Comparison of ENCODE assay signal across 8 mouse cellular contexts in the genomic region with DNA sequence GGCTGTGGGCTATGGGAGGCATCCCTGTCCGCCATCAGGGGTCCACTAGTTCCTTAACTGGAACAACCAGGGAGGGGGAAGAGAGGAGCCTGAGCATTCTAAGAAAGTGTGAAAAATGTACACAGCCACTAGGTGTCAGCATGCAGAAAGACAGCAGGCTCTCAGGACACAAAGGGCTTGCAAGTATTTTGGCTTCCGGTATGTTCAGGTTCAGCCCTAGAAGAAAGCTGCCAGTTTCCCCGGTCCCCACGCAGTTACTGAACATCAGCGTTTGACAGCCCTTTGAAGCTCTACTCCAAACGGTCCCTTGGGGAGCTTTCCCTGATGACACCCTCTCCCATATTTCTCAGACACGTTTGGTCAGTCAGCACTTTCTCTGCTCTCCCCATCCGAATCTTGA.
DNase-seq lines count a peak whose midpoint lies in the region; ATAC-seq and TF ChIP-seq lines count a peak whose summit lies in the region.

No protein-coding gene starts in this region.

- H3K27me3 ChIP-seq in MEL (ENCODE audit: control insufficient read depth in 1 of 2, insufficient read depth in 2 of 2, low read length in 2 of 2): no peaks in the 10 kb centered on the region; a peak in 1 of 4 replicates
- H3K27me3 ChIP-seq in hindbrain, postnatal 0 days (ENCODE audit: insufficient read depth, low read length): no peaks in the 10 kb centered on the region

- no peaks in the 10 kb centered on the region for H3K9me3 ChIP-seq in MEL (replicated peaks; ENCODE audit: insufficient read depth, low read length)
- no peaks in the 10 kb centered on the region for H3K9me3 ChIP-seq in hindbrain, postnatal 0 days (ENCODE audit: low read length)

- H3K36me3 ChIP-seq in MEL (ENCODE audit: control insufficient read depth in 1 of 2, insufficient read depth in 2 of 2, low read length in 2 of 2): no peaks in the 10 kb centered on the region
- H3K36me3 ChIP-seq in hindbrain, postnatal 0 days (ENCODE audit: insufficient read depth, low read length): no peaks in the 10 kb centered on the region

- WGBS in hindbrain, postnatal 0 days: 20% methylated on average over 8 of the region's 8 CpGs

- TF ChIP-seq POLR2A in MEL (IDR thresholded peaks at IDR 0.05; ENCODE audit: control insufficient read depth in 1 of 2, insufficient read depth in 1 of 2, low read depth in 1 of 2, low read length in 2 of 2, poor library complexity in 1 of 2): no peak

- no peak overlapping the region for H3K27ac ChIP-seq in MEL (ENCODE audit: control insufficient read depth, low read depth, low read length)
- H3K27ac ChIP-seq in hindbrain, postnatal 0 days: no peak overlapping the region

- H3K9ac ChIP-seq in MEL (ENCODE audit: control insufficient read depth, low read depth, low read length, poor library complexity, severe bottlenecking): peak overlapping the region; percentile 52
- peak overlapping the region; percentile 41; the same call in 1 of the 2 replicates for H3K9ac ChIP-seq in hindbrain, postnatal 0 days (replicated peaks; ENCODE audit: low read length)

- no peaks in the 10 kb centered on the region for H3K79me2 ChIP-seq in MEL (ENCODE audit: control insufficient read depth, insufficient read depth, low read length, poor library complexity)

- TF ChIP-seq RAD21 in MEL (IDR thresholded peaks at IDR 0.05; ENCODE audit: low read depth, low read length): peak; percentile 80

- H3K4me1 ChIP-seq in MEL (ENCODE audit: control insufficient read depth in 1 of 2, insufficient read depth in 2 of 2, low read length in 2 of 2): 0 out of 4 replicates have a peak, but pooled peaks cover 0 to 4% of the 10 kb centered on the region in 2 experiments
- H3K4me1 ChIP-seq in hindbrain, postnatal 0 days (ENCODE audit: insufficient read depth, low read length): no peaks in the 10 kb centered on the region

- peak; percentile 95 for ATAC-seq in hindbrain, postnatal 0 days

- TF ChIP-seq CTCF in MEL (IDR thresholded peaks at IDR 0.05 in 2 of 3, conservative IDR thresholded peaks at IDR 0.05 in 1 of 3; ENCODE audit: control insufficient read depth in 1 of 3, insufficient read depth in 1 of 3, low read depth in 2 of 3, low read length in 3 of 3, poor library complexity in 1 of 3, severe bottlenecking in 1 of 3): peak; percentile 36 to 83 (median 56)
- TF ChIP-seq CTCF in hindbrain, postnatal 0 days (IDR thresholded peaks at IDR 0.05; ENCODE audit: low read depth): peak; percentile 77

- no peak for TF ChIP-seq EP300 in MEL (IDR thresholded peaks at IDR 0.05; ENCODE audit: low read depth in 1 of 2, low read length in 2 of 2)

- peak overlapping the region; percentile 29 to 49; a peak in 3 of 4 replicates for H3K4me3 ChIP-seq in MEL (ENCODE audit: control insufficient read depth in 1 of 2, insufficient read depth in 1 of 2, low read depth in 2 of 2, low read length in 2 of 2)
- H3K4me3 ChIP-seq in hindbrain, postnatal 0 days (ENCODE audit: low read length): peak overlapping the region; percentile 17

- peak; percentile 77 for DNase-seq in MEL (ENCODE audit: low read depth, low spot score)
- peak; percentile 1 for DNase-seq in cerebellum, adult 11 months
- DNase-seq in forelimb bud, embryonic 11.5 days (ENCODE audit: low read depth, low spot score): peak; percentile 67
- peak; percentile 85 for DNase-seq in hindbrain, postnatal 0 days (ENCODE audit: low spot score)
- peak; percentile 66 for DNase-seq in left cerebral cortex, adult 11 months (ENCODE audit: low spot score)
- DNase-seq in lung, postnatal 14 days: peak; percentile 19
- peak; percentile 77 for DNase-seq in retina, embryonic 14.5 days (ENCODE audit: low spot score)
- DNase-seq in thymus, postnatal 4 days: peak; percentile 63

- H3K4me2 ChIP-seq in hindbrain, postnatal 0 days (ENCODE audit: low read depth, low read length): peak overlapping the region; percentile 53

TF ChIP-seq in MEL, 35 proteins besides CTCF, POLR2A, EP300 and RAD21:
- no peak for TF ChIP-seq ZNF384 (IDR thresholded peaks at IDR 0.05; ENCODE audit: low read depth, low read length)
- no peak for TF ChIP-seq GABPA (IDR thresholded peaks at IDR 0.05; ENCODE audit: low read depth, low read length)
- TF ChIP-seq CHD1 (IDR thresholded peaks at IDR 0.05; ENCODE audit: low read depth, low read length): no peak
- TF ChIP-seq ZC3H11A (IDR thresholded peaks at IDR 0.05; ENCODE audit: low read depth, low read length): peak; percentile 75
- TF ChIP-seq MYB (IDR thresholded peaks at IDR 0.05; ENCODE audit: low read depth, low read length): no peak
- TF ChIP-seq MAZ (IDR thresholded peaks at IDR 0.05; ENCODE audit: low read depth, low read length): no peak
- no peak for TF ChIP-seq GATA1 (IDR thresholded peaks at IDR 0.05; ENCODE audit: low read depth, low read length)
- TF ChIP-seq ELF1 (IDR thresholded peaks at IDR 0.05; ENCODE audit: low read depth, low read length): peak; percentile 63; the same call in 1 of the 2 replicates
- no peak for TF ChIP-seq E2F4 (IDR thresholded peaks at IDR 0.05; ENCODE audit: borderline replicate concordance, low read depth, low read length)
- no peak for TF ChIP-seq USF1 (IDR thresholded peaks at IDR 0.05; ENCODE audit: low read depth, low read length)
- TF ChIP-seq NELFE (IDR thresholded peaks at IDR 0.05; ENCODE audit: low read depth, low read length): no peak
- no peak for TF ChIP-seq UBTF (IDR thresholded peaks at IDR 0.05; ENCODE audit: borderline replicate concordance, insufficient read depth, low read depth, low read length)
- peak; percentile 86 for TF ChIP-seq SMC3 (IDR thresholded peaks at IDR 0.05; ENCODE audit: low read depth, low read length)
- no peak for TF ChIP-seq TBP (IDR thresholded peaks at IDR 0.05; ENCODE audit: low read depth, low read length)

Comparison
In these comparisons a context has a peak if more than half of its experiments do, and no peak if none do; other contexts are left out.
1. DNase-seq: peak in every context shown above with its lines; median percentile 85 in hindbrain, postnatal 0 days; 77 in MEL; 77 in retina, embryonic 14.5 days; 67 in forelimb bud, embryonic 11.5 days; 66 in left cerebral cortex, adult 11 months; 63 in thymus, postnatal 4 days; 19 in lung, postnatal 14 days; 1 in cerebellum, adult 11 months.